Mouse (Mus musculus) heart, adult 11 months (tissue): ENCODE data around the gene Dclk3.

Experiments
- DNase-seq: peaks from one replicate; pipeline ENCODE4 v3.0.0; 2022

The Dclk3 gene

DNA sequence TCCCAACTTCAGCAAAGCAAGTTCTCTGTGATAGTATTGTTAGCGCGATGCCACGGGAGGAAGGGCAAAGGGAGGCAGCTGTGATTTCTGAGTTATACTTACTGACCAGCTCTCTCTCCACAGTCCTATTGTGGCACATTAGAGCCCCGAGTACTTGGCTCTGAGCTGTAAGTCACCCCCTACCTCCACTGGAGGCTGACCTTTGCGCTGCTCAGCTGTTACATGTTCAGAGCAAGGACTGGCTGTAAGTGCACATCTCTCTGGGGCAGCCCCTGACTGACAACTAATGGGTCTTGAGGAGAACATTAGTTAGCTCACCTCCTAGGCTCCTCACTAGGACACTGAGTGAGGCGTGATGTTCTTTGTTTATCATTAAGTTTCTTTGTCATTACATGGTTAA lies 1.6 kb downstream of the Dclk3 start:
- peak; percentile 82 for DNase-seq

DNA sequence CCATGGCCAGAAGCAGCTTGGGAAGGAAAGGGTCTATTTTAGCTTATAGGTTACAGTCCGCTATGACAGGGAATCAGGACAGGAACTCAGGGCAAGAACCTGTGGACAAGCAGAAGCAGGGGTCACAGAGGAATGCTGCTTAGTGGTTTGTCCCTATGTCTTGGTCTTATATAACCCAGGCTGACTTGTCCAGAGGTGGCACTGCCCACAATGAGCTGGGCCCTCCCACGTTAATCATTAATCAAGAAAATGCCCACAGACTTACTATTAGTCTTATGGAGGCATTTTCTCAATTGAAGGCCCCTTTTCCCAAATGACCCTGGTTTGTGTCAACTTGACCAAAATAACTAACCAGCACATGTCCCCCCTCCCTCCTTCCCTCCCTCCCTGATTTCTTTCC lies 2.3 kb downstream of the Dclk3 start:
- DNase-seq: peak; percentile 62

- peak; percentile 57 for DNase-seq
These were observed 7.3 kb downstream of the Dclk3 start for GRCm38 (mm10) chr9:111446204-111446603.

DNA sequence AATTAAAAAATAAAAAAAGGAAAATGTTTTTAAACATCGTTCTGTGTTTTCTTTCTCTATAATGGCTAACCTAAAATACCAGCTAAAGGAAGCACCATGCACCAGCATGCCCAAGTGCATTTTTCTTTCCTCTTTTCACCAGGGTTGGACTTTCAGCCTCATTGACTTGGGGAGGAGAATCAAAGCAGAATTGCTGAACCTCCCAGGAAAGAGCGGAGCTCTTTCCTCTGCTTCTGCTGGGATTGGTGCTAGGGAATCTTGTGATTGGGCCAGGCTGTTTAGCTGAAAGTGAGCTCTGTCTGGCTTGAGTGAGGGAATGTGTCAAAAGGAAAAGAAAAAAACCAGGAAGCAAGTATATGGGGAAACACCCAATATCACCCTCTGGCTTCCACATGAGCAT lies 10.1 kb downstream of the Dclk3 start:
- DNase-seq: peak; percentile 18

DNA sequence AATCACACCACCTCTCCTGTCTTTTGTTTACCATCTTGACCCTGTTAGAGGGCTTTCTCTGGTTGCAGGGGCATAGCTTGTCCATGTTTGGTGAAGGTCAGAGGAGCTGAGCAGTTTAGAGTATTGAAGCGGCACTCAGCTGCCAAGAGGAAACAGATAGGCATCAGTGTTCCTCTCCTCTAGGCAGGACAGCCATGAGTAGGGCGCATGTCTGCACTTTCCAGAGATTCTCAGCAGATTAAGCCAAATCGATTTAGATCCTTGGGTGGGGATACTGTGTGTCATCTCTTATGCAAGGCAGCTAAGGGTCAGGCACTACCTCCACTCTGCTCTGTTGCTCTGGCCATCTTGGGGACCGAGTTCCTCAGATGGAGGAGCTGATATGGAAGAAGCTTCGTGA lies 11.0 kb downstream of the Dclk3 start:
- DNase-seq: peak; percentile 61

DNA sequence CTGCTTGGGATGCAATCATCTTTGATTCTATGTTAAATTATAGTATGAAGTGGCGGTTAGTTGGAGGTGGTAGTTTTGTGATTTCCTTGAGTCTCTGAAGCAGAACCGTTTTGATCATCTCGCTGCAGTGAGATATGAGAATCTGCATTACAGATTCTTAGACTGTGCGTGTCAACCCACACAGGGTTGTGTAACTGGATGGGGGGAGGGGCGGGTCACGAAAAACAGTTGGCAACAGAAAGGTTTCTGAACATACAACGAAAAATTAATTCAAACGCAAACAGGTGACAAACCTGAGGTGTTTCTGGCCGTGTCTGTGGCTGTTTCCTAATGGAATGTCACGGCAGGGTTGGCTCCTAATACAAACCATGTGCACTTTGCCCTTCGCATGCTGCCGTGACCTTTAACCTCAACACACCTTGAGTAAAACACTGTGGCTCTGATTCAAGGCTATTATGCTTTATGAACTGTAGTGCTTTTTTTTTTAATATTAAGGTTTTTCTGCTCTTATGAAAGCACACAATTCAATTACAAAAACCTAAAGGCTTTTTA lies 12.0 kb downstream of the Dclk3 start:
- peak; percentile 55 for DNase-seq

DNA sequence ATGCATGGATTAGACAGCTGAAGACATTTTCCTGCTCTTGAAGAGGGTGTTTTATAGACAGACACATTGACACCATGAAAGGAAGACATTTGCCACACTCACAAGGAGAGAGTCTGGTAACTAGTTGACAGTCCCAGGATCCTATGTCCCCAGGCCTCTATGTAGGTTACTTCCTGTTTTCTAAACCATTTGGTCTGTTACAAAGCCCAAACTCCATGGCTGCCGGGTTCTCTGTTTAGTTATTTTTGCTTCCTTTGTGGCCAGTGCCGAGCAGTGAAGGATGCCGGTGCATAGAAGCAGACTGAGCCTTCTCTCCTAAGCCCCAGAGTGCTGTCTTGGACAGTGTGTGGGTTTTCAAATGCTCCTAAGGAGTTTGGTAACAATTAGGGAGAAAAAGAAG lies 15.0 kb downstream of the Dclk3 start:
- DNase-seq: peak; percentile 33

DNA sequence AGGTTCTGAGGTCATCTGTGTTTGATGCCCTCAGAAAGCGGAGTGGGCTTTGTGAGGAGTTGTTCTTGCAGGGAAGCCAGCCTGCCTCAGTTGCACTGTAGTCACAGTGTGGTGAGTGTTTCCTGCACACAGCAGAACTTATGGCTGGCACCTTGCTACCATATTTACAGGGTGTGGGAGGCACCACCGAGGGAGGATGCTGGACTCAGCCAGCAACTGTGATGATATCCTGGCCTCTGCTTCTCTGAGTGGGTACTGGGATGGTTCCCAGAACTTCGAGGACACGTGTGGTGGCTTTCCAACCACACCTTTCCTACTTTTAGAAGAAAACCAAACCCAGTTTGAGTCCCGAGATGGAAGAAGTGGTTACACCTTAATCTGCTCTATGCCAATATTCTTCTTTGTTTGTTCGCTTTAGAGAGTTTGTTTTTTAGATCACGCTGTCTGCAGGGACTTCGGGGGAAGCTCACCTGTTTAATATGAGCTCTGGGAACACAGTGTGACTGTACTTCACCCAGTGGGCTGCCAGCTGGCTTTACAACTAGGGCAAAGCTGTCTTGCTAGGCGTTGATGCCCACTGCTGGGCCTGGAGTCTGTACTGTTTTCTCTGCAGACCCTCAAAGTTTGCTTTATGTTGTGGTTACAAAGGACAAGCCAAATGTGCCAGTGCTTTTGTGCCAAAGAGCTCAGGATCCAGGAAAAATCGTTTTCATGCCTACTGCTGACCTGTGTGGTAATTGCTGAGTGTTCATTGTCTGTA lies 18.5 kb downstream of the Dclk3 start:
- DNase-seq: peak; percentile 2

DNA sequence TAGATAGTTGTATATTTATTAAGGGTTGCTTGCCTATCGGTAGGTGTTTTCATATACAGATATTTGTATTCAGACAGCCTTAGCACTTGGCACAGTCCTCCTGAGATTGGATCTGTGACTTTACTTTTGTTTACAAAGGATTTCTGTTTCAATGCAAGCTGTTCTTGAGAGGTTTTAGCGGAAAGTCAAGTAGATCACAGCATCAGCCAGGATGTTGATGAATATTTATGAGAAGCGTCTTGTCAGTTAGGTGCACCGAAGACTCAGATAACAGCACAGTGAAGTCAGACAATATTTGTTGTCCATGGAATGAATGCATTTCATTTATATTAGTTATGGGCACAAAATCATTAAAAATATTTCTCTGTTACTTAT lies 19.0 kb downstream of the Dclk3 start:
- peak; percentile 24 for DNase-seq

- DNase-seq: peak; percentile 76
These were observed 20.6 kb downstream of the Dclk3 start for GRCm38 (mm10) chr9:111459466-111459865.

DNA sequence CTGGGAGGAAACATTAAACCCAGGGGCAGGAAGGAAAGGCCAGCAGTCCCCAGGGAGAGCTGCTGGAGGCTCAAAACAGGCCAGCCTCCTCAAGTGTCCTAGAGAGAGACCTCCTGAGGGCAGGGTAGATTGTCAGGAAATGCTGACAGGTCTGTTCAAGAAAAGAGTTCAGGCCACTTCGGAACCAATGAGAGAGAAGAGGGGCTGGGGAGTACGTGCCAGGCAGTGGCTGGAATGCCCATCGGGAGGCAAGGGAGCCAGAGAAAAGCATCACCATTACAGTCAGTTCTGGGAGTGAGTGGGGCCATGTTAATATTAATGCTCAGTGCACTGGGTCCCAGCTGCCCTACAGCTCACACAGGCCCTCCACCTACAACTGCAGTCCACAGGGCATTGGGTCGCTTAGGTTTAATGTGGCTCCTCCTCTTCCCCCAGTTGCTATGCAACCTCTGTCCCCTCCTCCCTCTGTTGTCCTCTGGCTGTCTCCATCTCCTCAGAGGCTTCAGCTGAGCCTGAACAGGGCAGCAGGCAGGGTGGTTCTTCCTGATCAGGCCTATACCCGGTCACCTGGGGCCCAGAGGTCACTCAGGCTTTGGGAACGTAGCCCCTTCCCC lies 21.4 kb downstream of the Dclk3 start:
- DNase-seq: peak; percentile 84

DNA sequence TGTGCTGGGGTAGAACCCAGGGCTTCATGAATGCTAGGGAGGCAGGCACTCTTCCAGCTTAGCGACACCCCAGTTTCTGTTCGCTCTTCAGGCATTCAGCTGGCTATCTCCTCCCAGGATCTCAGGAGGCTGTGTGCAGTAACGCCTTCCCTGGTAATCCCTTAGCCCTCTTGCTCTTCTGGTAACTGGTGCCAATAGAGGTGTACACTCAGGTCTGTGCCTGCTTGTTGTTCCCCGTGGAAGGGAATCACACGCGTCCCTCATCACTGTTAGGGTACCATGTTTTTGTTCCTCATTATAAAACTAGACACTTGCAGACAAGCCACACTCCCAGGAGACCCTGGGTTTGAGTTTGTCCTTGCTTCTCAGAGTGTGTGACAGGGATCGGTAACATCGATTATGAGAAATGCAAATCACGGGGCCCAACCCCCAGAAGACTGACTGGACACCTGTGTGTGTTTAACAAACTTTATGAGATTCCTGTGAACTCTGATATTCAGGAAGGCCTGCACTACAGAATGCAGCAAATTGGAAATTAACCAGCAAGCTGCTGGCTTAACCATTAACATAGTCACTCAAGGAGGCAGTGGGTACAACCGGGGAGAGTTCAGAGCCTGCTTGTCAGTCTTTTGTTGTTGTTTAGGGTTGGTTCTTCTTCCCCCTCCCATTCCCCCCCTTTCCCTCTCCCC lies 22.7 kb downstream of the Dclk3 start:
- DNase-seq: peak; percentile 71

GRCm38 (mm10) chr9:111465666-111466065 lies 26.8 kb downstream of the Dclk3 start:
- DNase-seq: peak; percentile 53

GRCm38 (mm10) chr9:111473686-111474457 lies 35.0 kb downstream of the Dclk3 start:
- peak; percentile 89 for DNase-seq

GRCm38 (mm10) chr9:111474458-111474745 lies 35.5 kb downstream of the Dclk3 start:
- DNase-seq: no peak

- peak; percentile 54 for DNase-seq
These were observed 36.4 kb downstream of the Dclk3 start for GRCm38 (mm10) chr9:111475281-111475680.

DNA sequence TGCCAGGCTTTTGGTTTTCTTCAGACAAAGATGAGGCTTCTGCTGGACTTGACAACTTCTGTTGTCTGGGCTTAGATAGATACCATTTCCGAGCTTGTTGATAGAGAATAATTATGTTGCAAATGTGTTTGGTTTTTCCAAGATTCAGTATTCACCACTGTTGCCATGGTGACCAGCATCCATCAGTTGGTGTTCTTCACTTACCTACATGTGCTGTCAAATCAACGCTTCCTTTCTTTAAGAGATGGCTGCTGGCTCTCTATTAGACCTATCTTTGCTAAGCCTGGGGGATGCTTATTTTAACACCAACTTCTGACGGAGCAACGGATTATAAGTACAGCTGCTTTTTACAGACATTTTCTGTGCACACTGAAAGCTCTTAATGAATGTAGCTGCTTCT lies 37.1 kb downstream of the Dclk3 start:
- DNase-seq: peak; percentile 34

DNA sequence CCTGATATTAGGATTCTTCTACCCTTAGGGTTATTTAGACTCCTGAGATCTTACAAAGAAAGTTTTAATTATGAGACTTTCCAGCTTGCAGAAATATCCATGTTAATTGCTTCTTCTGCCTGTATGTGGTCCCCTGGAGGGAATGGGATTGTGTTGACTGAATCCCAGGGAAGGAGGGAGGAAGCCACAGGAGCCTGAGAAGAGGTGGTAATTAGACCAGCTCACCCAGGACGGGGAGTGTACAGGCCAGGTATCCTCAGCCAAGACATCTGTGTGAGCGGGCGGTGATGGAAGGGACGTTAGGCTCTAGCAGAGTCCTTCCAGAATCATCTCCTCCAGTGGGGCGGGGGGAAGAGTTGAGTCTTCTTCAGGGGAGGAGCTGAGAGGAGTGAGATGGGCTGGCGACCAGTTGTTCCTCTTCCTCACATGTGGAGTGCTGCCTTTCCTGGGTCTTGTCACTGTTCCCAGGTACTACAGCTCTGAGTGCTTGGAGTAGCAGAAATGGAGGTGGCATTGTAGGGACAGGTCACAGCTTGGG lies 37.7 kb downstream of the Dclk3 start:
- DNase-seq: peak; percentile 77

DNA sequence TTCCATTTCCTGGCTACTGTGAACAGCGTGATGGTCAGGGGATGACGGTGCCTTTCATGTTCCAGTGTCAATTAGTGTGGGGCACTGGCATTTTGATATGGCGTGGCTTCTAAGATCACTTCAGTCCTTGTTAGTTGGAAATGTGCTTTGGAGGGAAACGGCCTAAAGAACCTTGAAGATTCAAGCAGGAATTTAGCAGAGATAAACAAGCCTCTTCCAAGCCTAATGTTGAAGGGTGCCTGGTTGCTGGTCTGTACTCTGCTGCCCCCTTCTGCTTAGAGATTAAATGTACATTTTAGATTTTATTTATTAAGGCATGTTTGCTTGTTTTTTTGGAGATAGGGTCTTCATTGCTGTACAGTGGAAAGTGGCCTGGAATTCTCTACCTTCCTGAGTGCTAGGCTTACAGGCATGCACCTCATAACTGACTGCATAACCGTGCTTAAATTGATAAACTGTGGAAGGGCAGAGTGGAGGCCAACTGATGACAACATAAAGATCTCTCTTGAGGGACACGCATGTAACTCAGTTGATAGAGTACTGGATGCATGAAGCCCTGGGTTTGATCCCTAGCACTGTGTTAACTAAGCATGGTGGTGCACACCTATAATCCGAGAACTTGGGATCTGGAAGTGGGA lies 40.1 kb downstream of the Dclk3 start:
- peak; percentile 58 for DNase-seq

DNA sequence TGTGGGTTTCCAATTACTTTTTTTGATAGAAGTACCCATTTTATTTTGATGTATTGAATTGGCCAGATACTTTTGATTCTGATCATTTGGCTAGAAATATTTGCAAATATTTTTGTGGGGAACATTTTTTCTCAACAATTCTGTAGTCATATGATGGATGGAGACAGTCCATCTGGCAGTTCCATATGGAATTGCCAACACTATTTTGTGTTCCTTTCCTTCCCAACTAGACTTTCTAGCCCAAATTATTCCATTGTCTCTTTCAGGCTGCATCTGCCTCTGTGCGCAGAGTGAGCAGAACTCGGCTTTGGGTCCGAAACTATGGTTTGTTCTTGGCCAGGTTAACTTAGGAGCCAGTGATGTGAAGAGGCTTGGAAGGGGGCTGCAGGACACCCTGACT lies 42.1 kb downstream of the Dclk3 start:
- peak; percentile 37 for DNase-seq

GRCm38 (mm10) chr9:111486645-111487477 lies 48.0 kb downstream of the Dclk3 start:
- peak; percentile 40 for DNase-seq
